Mouse (Mus musculus): ENCODE data around the gene Afg1l. TPM values are rescaled to one million over a fixed set of nuclear protein-coding genes. Genes with fewer than 3 reads are reported as not detected.

The Afg1l gene
- polyA plus RNA-seq, 1 experiment from 2014 or later: 9.4 TPM

DNA sequence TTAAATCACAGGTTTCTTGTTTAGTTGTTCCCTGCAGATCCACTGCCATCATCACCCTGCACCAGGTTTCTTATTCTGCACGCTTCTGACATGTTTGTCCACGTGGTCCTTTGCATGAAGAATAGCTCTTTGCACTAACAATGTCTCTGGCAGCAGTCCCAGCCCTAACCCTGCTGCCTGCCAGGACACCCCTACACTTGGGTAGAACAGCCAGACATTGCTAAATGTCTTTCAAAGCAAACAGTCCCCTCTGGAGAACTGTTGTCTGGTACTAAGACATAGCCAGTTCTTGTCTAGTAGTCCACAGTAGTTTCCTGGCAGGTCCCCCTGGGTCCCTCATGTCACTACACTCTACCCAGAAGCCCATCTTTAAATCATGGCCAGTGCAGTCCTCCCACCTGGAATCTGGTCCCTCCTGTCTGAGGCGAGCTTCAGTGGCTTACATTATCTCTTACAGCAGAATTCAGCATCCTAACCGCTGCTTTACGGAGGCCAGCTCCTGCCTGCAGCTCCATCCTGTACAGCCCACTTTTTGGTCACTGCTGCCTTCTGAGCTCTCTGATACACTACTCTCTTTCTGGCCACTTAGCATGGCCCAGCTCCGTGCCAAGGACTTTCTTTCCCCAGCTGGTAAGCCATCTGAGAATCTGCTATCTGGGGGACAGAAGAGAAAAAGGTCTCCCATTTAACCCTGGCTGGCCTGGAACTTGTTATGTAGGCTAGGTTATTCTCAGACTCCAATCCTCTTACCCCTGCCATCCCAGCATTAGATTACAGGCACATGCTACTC is 67.4 kb downstream of the Afg1l start:
- H3K4me2 ChIP-seq (replicated peaks; ENCODE audit: low read depth): no peak overlapping the region
- no peak for TF ChIP-seq CTCF (IDR thresholded peaks at IDR 0.05; ENCODE audit: low read depth)
- H3K4me1 ChIP-seq (replicated peaks; ENCODE audit: control insufficient read depth, insufficient read depth, low read length): no peaks in the 10 kb centered on the region
- no peak overlapping the region for H3K27ac ChIP-seq (ENCODE audit: low read depth, low read length)
- H3K9ac ChIP-seq (ENCODE audit: low read depth, low read length): no peak overlapping the region
- 70% methylated on average over 6 of the region's 6 CpGs for WGBS
- no peak overlapping the region for H3K4me3 ChIP-seq (ENCODE audit: low read depth, low read length)
- H3K27me3 ChIP-seq (replicated peaks; ENCODE audit: control insufficient read depth, insufficient read depth, low read length): no peaks in the 10 kb centered on the region
- H3K36me3 ChIP-seq (ENCODE audit: control insufficient read depth, insufficient read depth): peaks cover 5% of the 10 kb centered on the region; the same call in 1 of the 2 replicates
- H3K9me3 ChIP-seq (ENCODE audit: control insufficient read depth): no peaks in the 10 kb centered on the region
- ATAC-seq: no peak

DNA sequence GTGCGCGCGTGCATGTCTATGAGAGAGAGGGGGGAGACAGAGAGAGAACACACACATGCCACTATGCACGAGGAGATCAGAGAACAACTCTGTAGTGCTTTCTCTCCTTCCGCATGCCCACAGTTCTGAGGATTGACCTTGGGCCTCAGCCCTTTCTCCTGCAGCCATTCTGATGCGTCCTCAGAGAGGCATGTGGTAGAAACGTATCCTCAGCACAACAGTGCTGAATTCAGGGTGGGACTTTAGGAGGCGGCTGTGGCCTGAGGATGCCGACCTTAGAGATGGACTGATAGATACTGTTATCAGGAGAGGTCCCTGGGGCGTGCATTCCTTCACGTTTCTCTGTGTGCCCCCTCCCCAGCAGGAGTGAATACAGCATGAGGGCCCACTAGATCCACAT is 87.9 kb downstream of the Afg1l start:
- no peak overlapping the region for H3K4me3 ChIP-seq (ENCODE audit: low read depth, low read length)

DNA sequence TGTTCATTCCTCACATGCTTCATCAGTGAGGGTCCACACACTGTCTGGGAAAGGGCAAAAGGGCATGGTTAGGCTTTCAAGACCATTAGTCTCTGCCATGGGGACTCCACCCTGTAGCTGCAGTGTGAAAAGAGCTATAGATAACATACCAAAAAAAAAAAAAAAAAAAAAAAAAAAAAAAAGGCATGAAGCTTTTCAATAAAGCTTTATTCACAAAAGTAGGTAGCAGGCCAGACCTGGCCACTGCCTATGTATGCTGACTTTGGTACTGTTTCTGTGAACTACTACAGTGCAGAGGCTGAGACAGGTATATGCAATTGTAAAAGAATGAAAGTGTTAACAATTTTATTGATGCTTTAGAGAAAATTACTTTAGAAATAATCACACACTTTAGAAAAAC is 90.2 kb downstream of the Afg1l start:
- H3K27me3 ChIP-seq (replicated peaks; ENCODE audit: control insufficient read depth, insufficient read depth, low read length): no peaks in the 10 kb centered on the region
- no peak for TF ChIP-seq CTCF (IDR thresholded peaks at IDR 0.05; ENCODE audit: low read depth)
- H3K4me1 ChIP-seq (replicated peaks; ENCODE audit: control insufficient read depth, insufficient read depth, low read length): no peaks in the 10 kb centered on the region
- H3K36me3 ChIP-seq (ENCODE audit: control insufficient read depth, insufficient read depth): no peaks in the 10 kb centered on the region
- no peaks in the 10 kb centered on the region for H3K9me3 ChIP-seq (ENCODE audit: control insufficient read depth)
- H3K27ac ChIP-seq (ENCODE audit: low read depth, low read length): no peak overlapping the region
- ATAC-seq: no peak
- H3K9ac ChIP-seq (ENCODE audit: low read depth, low read length): no peak overlapping the region
- no peak overlapping the region for H3K4me3 ChIP-seq (ENCODE audit: low read depth, low read length)
- no peak overlapping the region for H3K4me2 ChIP-seq (replicated peaks; ENCODE audit: low read depth)

More for the DNA sequence above, 87.9 kb downstream of the Afg1l start:
- H3K9ac ChIP-seq (ENCODE audit: low read depth, low read length): no peak overlapping the region
- ATAC-seq: no peak
- no peaks in the 10 kb centered on the region for H3K9me3 ChIP-seq (ENCODE audit: control insufficient read depth)
- TF ChIP-seq CTCF (IDR thresholded peaks at IDR 0.05; ENCODE audit: low read depth): no peak
- peaks cover 8% of the 10 kb centered on the region; the same call in 1 of the 2 replicates for H3K36me3 ChIP-seq (ENCODE audit: control insufficient read depth, insufficient read depth)
- no peak overlapping the region for H3K27ac ChIP-seq (ENCODE audit: low read depth, low read length)
- H3K4me2 ChIP-seq (replicated peaks; ENCODE audit: low read depth): no peak overlapping the region
- H3K4me1 ChIP-seq (replicated peaks; ENCODE audit: control insufficient read depth, insufficient read depth, low read length): no peaks in the 10 kb centered on the region
- no peaks in the 10 kb centered on the region for H3K27me3 ChIP-seq (replicated peaks; ENCODE audit: control insufficient read depth, insufficient read depth, low read length)
- 71% methylated on average over 11 of the region's 11 CpGs for WGBS

DNA sequence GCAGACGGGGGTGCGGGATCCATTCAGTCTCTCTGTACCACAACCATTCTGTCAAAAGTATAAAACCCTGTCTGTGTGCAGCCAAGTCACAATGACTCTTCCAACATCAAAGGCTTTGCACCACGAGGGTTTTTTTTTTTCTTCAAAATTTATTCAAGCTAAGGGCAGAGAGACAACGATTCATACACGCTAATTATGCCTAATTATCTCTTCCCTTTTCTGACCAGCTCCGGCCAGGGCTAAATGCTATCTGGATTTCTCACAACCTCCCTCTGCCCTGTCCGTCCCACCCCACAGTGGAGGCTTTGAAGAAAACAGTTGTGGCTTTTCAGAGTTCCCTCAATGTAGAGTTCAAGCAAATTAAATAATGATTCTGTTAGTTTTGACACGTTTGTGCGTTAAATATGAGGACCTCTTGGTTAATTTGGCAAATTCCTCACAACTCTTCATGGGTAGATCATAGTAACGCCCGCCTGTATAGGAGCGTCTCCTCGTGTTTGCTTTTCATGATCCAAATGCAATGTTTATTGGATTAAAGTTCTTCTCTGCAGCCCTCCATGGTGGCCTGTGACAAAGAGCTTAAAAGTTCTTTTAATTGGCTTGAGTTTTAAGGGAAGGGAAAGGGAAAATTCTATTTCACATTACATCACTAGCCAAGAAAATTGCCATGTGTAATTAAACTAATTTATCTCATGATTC is 93.3 kb downstream of the Afg1l start:
- Histone ChIP-seq H3K27ac (ENCODE audit: low read depth, low read length) (no peak overlapping the region), H3K27me3 (replicated peaks; ENCODE audit: control insufficient read depth, insufficient read depth, low read length) (no peaks in the 10 kb centered on the region), H3K9me3 (ENCODE audit: control insufficient read depth) (no peaks in the 10 kb centered on the region), H3K4me3 (ENCODE audit: low read depth, low read length) (no peak overlapping the region), H3K36me3 (ENCODE audit: control insufficient read depth, insufficient read depth) (no peaks in the 10 kb centered on the region), H3K4me1 (replicated peaks; ENCODE audit: control insufficient read depth, insufficient read depth, low read length) (no peaks in the 10 kb centered on the region), H3K9ac (ENCODE audit: low read depth, low read length) (no peak overlapping the region), H3K4me2 (replicated peaks; ENCODE audit: low read depth) (no peak overlapping the region)
- no peak for ATAC-seq
- 86% methylated on average over 13 of the region's 13 CpGs for WGBS
- no peak for TF ChIP-seq CTCF (IDR thresholded peaks at IDR 0.05; ENCODE audit: low read depth)

DNA sequence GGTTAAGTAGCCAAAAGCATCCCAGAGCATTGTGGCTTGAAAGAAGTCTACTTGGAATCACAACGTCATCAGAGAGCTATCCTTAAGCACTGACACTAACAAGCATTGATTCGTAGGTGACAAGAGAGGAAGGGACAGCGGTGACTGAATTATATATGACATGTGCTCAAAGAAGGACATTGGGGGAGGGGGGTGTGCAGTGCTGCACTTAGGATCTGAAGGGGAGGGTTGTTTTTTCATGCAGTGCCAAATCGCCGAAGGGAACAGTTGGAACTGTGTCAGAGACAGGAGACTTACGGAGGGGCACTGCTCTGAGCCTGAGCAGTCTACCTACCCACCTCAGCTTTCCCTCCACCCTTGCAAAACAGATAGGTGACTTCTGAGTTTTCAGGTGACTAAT is 94.7 kb downstream of the Afg1l start:
- Histone ChIP-seq H3K9ac (ENCODE audit: low read depth, low read length) (no peak overlapping the region), H3K4me1 (replicated peaks; ENCODE audit: control insufficient read depth, insufficient read depth, low read length) (no peaks in the 10 kb centered on the region), H3K36me3 (ENCODE audit: control insufficient read depth, insufficient read depth) (no peaks in the 10 kb centered on the region), H3K4me3 (ENCODE audit: low read depth, low read length) (no peak overlapping the region), H3K4me2 (replicated peaks; ENCODE audit: low read depth) (no peak overlapping the region), H3K27me3 (replicated peaks; ENCODE audit: control insufficient read depth, insufficient read depth, low read length) (no peaks in the 10 kb centered on the region), H3K27ac (ENCODE audit: low read depth, low read length) (no peak overlapping the region), H3K9me3 (ENCODE audit: control insufficient read depth) (no peaks in the 10 kb centered on the region)
- 82% methylated on average over 6 of the region's 6 CpGs for WGBS
- ATAC-seq: no peak
- TF ChIP-seq CTCF (IDR thresholded peaks at IDR 0.05; ENCODE audit: low read depth): no peak

DNA sequence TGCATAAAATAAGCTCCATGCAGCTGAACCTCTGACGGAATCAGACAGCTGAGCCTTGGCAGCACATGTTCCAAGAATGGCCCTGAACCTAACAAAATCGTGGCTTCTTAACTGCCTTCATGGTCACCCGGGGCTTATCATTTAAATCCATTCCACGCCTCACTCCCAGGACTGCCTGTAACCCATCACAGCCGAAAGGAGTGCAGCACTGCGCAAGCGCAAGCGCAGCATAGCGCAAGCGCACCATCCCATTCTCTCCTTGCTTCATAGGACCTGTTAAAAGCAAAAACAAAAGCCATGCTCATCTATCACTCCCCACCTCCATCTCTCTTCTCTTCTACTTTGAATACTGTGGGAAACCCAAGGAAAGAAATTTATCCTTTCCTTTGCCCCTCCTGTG is 114.1 kb downstream of the Afg1l start:
- H3K9ac ChIP-seq (ENCODE audit: low read depth, low read length): no peak overlapping the region
- TF ChIP-seq CTCF (IDR thresholded peaks at IDR 0.05; ENCODE audit: low read depth): no peak
- H3K27ac ChIP-seq (ENCODE audit: low read depth, low read length): no peak overlapping the region
- H3K4me1 ChIP-seq (replicated peaks; ENCODE audit: control insufficient read depth, insufficient read depth, low read length): no peaks in the 10 kb centered on the region
- ATAC-seq: no peak
- H3K27me3 ChIP-seq (replicated peaks; ENCODE audit: control insufficient read depth, insufficient read depth, low read length): no peaks in the 10 kb centered on the region
- H3K36me3 ChIP-seq (ENCODE audit: control insufficient read depth, insufficient read depth): no peaks in the 10 kb centered on the region
- H3K9me3 ChIP-seq (ENCODE audit: control insufficient read depth): no peaks in the 10 kb centered on the region
- H3K4me3 ChIP-seq (ENCODE audit: low read depth, low read length): no peak overlapping the region
- H3K4me2 ChIP-seq (replicated peaks; ENCODE audit: low read depth): no peak overlapping the region
- 88% methylated on average over 10 of the region's 10 CpGs for WGBS
